Mouse (Mus musculus): ENCODE data around the gene Prmt3. TPM values are rescaled to one million over a fixed set of nuclear protein-coding genes. Genes with fewer than 3 reads are reported as not detected.

The Prmt3 gene
- total RNA-seq (2023) = 10 to 100 TPM; 75.5 to 76.5 TPM

DNA sequence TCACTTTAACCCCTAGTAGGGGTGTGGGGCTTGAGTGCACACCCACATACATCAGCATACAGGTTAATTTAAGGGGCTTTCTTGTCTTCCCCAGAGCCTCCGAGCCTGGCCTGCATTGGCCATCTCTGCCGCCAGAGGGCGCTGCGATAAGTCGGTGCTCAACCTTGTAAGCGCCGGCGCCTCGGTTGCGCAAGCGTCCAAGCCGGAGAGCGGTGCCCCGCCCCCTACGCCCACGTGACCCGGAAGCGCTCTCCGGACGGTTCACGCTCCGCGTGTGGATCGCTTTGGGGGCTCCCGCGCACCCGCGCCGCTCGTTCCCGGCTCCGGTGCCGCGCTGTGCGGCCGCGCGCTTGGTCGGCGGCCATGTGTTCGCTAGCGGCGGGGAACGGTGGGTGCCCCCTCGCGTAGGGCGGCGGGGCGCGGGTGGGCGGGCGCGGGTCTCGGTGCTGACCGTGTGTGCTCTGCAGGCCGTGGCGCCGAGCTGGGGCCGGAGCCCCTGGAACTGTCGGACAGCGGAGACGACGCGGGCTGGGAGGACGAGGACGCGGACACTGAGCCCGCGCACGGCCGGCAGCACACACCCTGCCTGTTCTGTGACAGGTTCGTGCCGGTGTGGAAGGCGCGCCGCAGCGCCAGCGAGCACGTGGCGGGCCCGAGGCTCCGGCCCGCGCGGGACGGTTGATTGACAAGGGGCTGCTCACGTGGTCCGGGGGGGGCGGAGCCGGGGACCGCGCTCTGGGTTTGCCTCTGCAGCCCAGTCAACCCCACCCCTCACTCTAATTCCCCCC lies at the start of gene Prmt3:
Gene Prmt3, plus strand, starts transcription at position 233 of the 788 bp plus-strand sequence.

GRCm38 (mm10) chr7:49758934-49759571 lies 19.1 kb upstream of the Prmt3 start, which contains the start of gene Htatip2:
Gene Htatip2 (plus strand): TSS chr7:49759115.

Other genes with a start within 250 kb of the Prmt3 start
- not detected for gene Dbx1, start 141.5 kb upstream of the Prmt3 start, total RNA-seq (2023)
- gene Htatip2, start 19.2 kb upstream of the Prmt3 start, total RNA-seq (2023) = 10 to 100 TPM; 16.4 to 17.9 TPM
- not detected for gene Slc6a5, start 131.8 kb downstream of the Prmt3 start, total RNA-seq (2023)
- not detected for gene Nell1, start 196.5 kb downstream of the Prmt3 start, total RNA-seq (2023)

Measured in T-cell, adult 66 days (primary cell).